Mouse (Mus musculus) hindbrain, embryonic 10.5 days (tissue): ENCODE measurements around the gene Slc27a1. TPM values are rescaled to one million over a fixed set of nuclear protein-coding genes. Genes with fewer than 3 reads are reported as not detected.

ENCODE experiments used
- DNase-seq: peaks from one replicate; pipeline ENCODE4 v3.0.0-alpha.2; 2017; ENCODE audit warnings: low spot score
- H3K27ac ChIP-seq: fragments of 300-500 bp; sonication (generic); 2 replicates; pipeline ENCODE4 v1.5.1; 2016; ENCODE audit warnings: mild to moderate bottlenecking, moderate library complexity
- H3K27me3 ChIP-seq: fragments of 300-500 bp; sonication (generic); 2 replicates; pipeline ENCODE4 v1.6.1; 2016; ENCODE audit warnings: mild to moderate bottlenecking; ENCODE audit not compliant: poor library complexity, insufficient read depth, severe bottlenecking
- H3K36me3 ChIP-seq: fragments of 300-500 bp; sonication (generic); 2 replicates; pipeline ENCODE4 v1.6.1; 2016; ENCODE audit warnings: mild to moderate bottlenecking, moderate library complexity
- H3K4me1 ChIP-seq: fragments of 300-500 bp; sonication (generic); replicated peaks from 2 replicates; pipeline ENCODE4 v1.6.1; 2016; ENCODE audit warnings: mild to moderate bottlenecking
- H3K4me3 ChIP-seq: fragments of 300-500 bp; sonication (generic); 2 replicates; pipeline ENCODE4 v1.5.1; 2016; ENCODE audit warnings: mild to moderate bottlenecking, moderate library complexity
- H3K9me3 ChIP-seq: fragments of 300-500 bp; sonication (generic); 2 replicates; pipeline ENCODE4 v1.6.1; 2016; ENCODE audit warnings: mild to moderate bottlenecking, moderate library complexity
- WGBS: fragments of 180-500 bp; shearing (Covaris S2); methylation state at CpG from one replicate; pipeline ENCODE4 v1.1.7; 2016; 5-methylcytosine and 5-hydroxymethylcytosine counted together
- polyA plus RNA-seq: library from polyadenylated mRNA; unstranded; fragments of >200 nt; fragmentation: Nextera tagmentation; extraction: Ambion mirVana; gene quantifications from 2 replicates; pipeline ENCODE4 v1.2.1, GENCODE M21; 2016

The Slc27a1 gene
- polyA plus RNA-seq, 1 experiment from 2014 or later = 28.9 TPM

- 97% methylated on average over 4 of the region's 4 CpGs for WGBS
- Histone ChIP-seq H3K4me3 (no peak overlapping the region), H3K27ac (no peak overlapping the region)
Observed at GRCm38 (mm10) chr8:71594324-71594722, 25.6 kb downstream of the Slc27a1 start.

GRCm38 (mm10) chr8:71595862-71596261 lies 27.2 kb downstream of the Slc27a1 start:
- Histone ChIP-seq H3K36me3 (peaks cover 34% of the 10 kb centered on the region), H3K27ac (no peak overlapping the region), H3K4me3 (peak overlapping the region; percentile 16; the same call in 1 of the 2 replicates), H3K4me1 (peaks cover 47% of the 10 kb centered on the region), H3K27me3 (peaks cover 22% of the 10 kb centered on the region), H3K9me3 (no peaks in the 10 kb centered on the region)
- 11% methylated on average over 27 of the region's 27 CpGs for WGBS
- DNase-seq = peak; percentile 88

More at GRCm38 (mm10) chr8:71594324-71594722, 25.6 kb downstream of the Slc27a1 start:
- Histone ChIP-seq H3K4me1 (peaks cover 51% of the 10 kb centered on the region), H3K9me3 (no peaks in the 10 kb centered on the region), H3K27me3 (peaks cover 18% of the 10 kb centered on the region), H3K36me3 (peaks cover 24% of the 10 kb centered on the region)
- no peak for DNase-seq

GRCm38 (mm10) chr8:71596384-71596783 lies 27.7 kb downstream of the Slc27a1 start:
- Histone ChIP-seq H3K27ac (no peak overlapping the region), H3K9me3 (no peaks in the 10 kb centered on the region), H3K36me3 (peaks cover 34% of the 10 kb centered on the region), H3K4me3 (no peak overlapping the region), H3K4me1 (peaks cover 42% of the 10 kb centered on the region), H3K27me3 (peaks cover 26% of the 10 kb centered on the region)
- 61% methylated on average over 6 of the region's 6 CpGs for WGBS
- no peak for DNase-seq

- Histone ChIP-seq H3K27me3 (peaks cover 30% of the 10 kb centered on the region), H3K4me1 (peaks cover 39% of the 10 kb centered on the region), H3K4me3 (no peak overlapping the region), H3K36me3 (peaks cover 34% of the 10 kb centered on the region), H3K27ac (no peak overlapping the region), H3K9me3 (no peaks in the 10 kb centered on the region)
- no peak for DNase-seq
- 81% methylated on average over 4 of the region's 4 CpGs for WGBS
Observed at GRCm38 (mm10) chr8:71596798-71597197, 28.1 kb downstream of the Slc27a1 start.

GRCm38 (mm10) chr8:71597451-71597850 lies 28.8 kb downstream of the Slc27a1 start, which contains the start of gene Fam129c:
Fam129c (plus strand) TSS chr8:71597648.
- 83% methylated on average over 3 of the region's 3 CpGs for WGBS
- no peak for DNase-seq
- Histone ChIP-seq H3K4me1 (peaks cover 40% of the 10 kb centered on the region), H3K4me3 (no peak within 1 kb of the TSS), H3K9me3 (no peaks in the 10 kb centered on the region), H3K27me3 (peaks cover 37% of the 10 kb centered on the region), H3K36me3 (peaks cover 34% of the 10 kb centered on the region), H3K27ac (no peak within 1 kb of the TSS)

- H3K27me3 ChIP-seq = peaks cover 46% of the 10 kb centered on the region
- H3K9me3 ChIP-seq = no peaks in the 10 kb centered on the region
- DNase-seq = no peak
- H3K4me1 ChIP-seq = peaks cover 40% of the 10 kb centered on the region
- no peak overlapping the region for H3K4me3 ChIP-seq
- H3K27ac ChIP-seq = no peak overlapping the region
- H3K36me3 ChIP-seq = peaks cover 34% of the 10 kb centered on the region
Observed at GRCm38 (mm10) chr8:71598375-71598774, 29.7 kb downstream of the Slc27a1 start.

GRCm38 (mm10) chr8:71598841-71599240 lies 30.2 kb downstream of the Slc27a1 start:
- peaks cover 30% of the 10 kb centered on the region for H3K36me3 ChIP-seq
- peaks cover 38% of the 10 kb centered on the region for H3K4me1 ChIP-seq
- H3K4me3 ChIP-seq = no peak overlapping the region
- no peak overlapping the region for H3K27ac ChIP-seq
- no peak for DNase-seq
- H3K27me3 ChIP-seq = peaks cover 51% of the 10 kb centered on the region
- WGBS = 94% methylated on average over 5 of the region's 5 CpGs
- no peaks in the 10 kb centered on the region for H3K9me3 ChIP-seq

GRCm38 (mm10) chr8:71601939-71602665 lies 33.4 kb downstream of the Slc27a1 start:
- Histone ChIP-seq H3K36me3 (peaks cover 16% of the 10 kb centered on the region), H3K27ac (peak overlapping the region; percentile 50), H3K4me1 (peaks cover 18% of the 10 kb centered on the region), H3K9me3 (no peaks in the 10 kb centered on the region), H3K4me3 (peak overlapping the region; percentile 49), H3K27me3 (peaks cover 69% of the 10 kb centered on the region)
- WGBS = 3% methylated on average over 65 of the region's 65 CpGs
- DNase-seq = peak; percentile 44

- WGBS = under 1% methylated on average over 32 of the region's 32 CpGs
- Histone ChIP-seq H3K27me3 (peaks cover 69% of the 10 kb centered on the region), H3K9me3 (no peaks in the 10 kb centered on the region), H3K4me3 (peak overlapping the region; percentile 49), H3K27ac (peak overlapping the region; percentile 50), H3K36me3 (peaks cover 16% of the 10 kb centered on the region), H3K4me1 (peaks cover 18% of the 10 kb centered on the region)
- DNase-seq = peak; percentile 68
Observed at GRCm38 (mm10) chr8:71602666-71603334, 34.1 kb downstream of the Slc27a1 start.

- H3K27me3 ChIP-seq = peaks cover 66% of the 10 kb centered on the region
- H3K27ac ChIP-seq = no peak overlapping the region
- WGBS = 54% methylated on average over 7 of the region's 7 CpGs
- peaks cover 18% of the 10 kb centered on the region for H3K4me1 ChIP-seq
- DNase-seq = no peak
- H3K36me3 ChIP-seq = peaks cover 14% of the 10 kb centered on the region
- no peak overlapping the region for H3K4me3 ChIP-seq
- H3K9me3 ChIP-seq = no peaks in the 10 kb centered on the region
Observed at GRCm38 (mm10) chr8:71604021-71604420, 35.3 kb downstream of the Slc27a1 start.

- H3K27me3 ChIP-seq = no peaks in the 10 kb centered on the region
- under 1% methylated on average over 82 of the region's 82 CpGs for WGBS
- H3K9me3 ChIP-seq = no peaks in the 10 kb centered on the region
- H3K36me3 ChIP-seq = peaks cover 35% of the 10 kb centered on the region
- peaks cover 27% of the 10 kb centered on the region for H3K4me1 ChIP-seq
- H3K27ac ChIP-seq = peak within 1 kb of the TSS; percentile 94
- peak; percentile 98 for DNase-seq
- H3K4me3 ChIP-seq = peak within 1 kb of the TSS; percentile 98
Observed at GRCm38 (mm10) chr8:71610822-71611651, 42.4 kb downstream of the Slc27a1 start, which contains the start of gene Colgalt1. Colgalt1 (plus strand) TSS chr8:71610998.

GRCm38 (mm10) chr8:71612141-71612540 lies 43.5 kb downstream of the Slc27a1 start:
- Histone ChIP-seq H3K36me3 (peaks cover 46% of the 10 kb centered on the region), H3K27ac (peak overlapping the region; percentile 94; the same call in 1 of the 2 replicates), H3K4me3 (peak overlapping the region; percentile 98), H3K9me3 (no peaks in the 10 kb centered on the region), H3K27me3 (no peaks in the 10 kb centered on the region), H3K4me1 (peaks cover 27% of the 10 kb centered on the region)
- DNase-seq = no peak
- WGBS = 40% methylated on average over 5 of the region's 5 CpGs
